Mouse (Mus musculus) MN1 (cell line): Measurements from ENCODE around the gene Pias1.

Experiments
- DNase-seq: peaks from one replicate; pipeline ENCODE4 v3.0.0-alpha.2; 2016; ENCODE audit warnings: low spot score

The Pias1 gene

DNA sequence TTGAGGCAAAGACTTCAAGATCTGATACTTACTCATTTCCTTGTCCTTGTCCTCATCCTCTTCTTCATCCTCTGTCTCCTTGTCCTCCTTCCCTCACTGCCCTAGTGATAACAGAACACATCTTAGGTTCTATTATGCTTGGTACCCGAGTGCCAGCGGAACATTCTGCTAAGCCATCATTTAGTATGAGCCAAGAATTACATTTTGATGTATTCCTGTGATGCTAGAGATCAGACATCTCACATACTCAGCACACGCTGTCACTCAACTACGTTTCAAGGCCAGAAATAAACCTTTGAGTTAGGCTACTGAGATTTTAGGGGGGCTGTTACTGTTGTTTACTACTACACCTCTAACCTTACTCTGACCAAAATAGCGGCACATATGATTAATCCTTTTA is at the start of gene Pias1:
Gene Pias1, minus strand, starts transcription at position 101 of the 400 bp plus-strand sequence.
- DNase-seq, result no peak

DNA sequence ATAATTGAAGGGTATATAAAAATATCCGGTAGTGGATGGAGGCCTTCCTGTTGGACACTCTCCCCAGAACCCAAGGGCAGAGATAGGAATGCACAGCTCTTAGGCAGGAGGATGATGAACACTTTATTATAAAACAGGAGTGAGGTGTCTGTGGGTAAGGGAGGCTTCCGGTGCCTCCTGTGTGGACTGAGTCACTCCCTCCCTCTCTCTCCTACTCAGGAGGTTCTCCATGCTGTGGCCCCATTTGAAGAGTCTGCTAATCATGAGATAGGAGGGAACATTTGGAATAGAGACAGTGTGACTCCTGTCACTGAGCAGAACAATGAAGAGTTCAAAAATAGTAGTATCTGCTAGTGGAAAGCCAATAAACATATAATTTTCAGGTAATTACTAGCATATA is 47.7 kb upstream of the Pias1 start:
- no peak for DNase-seq

DNA sequence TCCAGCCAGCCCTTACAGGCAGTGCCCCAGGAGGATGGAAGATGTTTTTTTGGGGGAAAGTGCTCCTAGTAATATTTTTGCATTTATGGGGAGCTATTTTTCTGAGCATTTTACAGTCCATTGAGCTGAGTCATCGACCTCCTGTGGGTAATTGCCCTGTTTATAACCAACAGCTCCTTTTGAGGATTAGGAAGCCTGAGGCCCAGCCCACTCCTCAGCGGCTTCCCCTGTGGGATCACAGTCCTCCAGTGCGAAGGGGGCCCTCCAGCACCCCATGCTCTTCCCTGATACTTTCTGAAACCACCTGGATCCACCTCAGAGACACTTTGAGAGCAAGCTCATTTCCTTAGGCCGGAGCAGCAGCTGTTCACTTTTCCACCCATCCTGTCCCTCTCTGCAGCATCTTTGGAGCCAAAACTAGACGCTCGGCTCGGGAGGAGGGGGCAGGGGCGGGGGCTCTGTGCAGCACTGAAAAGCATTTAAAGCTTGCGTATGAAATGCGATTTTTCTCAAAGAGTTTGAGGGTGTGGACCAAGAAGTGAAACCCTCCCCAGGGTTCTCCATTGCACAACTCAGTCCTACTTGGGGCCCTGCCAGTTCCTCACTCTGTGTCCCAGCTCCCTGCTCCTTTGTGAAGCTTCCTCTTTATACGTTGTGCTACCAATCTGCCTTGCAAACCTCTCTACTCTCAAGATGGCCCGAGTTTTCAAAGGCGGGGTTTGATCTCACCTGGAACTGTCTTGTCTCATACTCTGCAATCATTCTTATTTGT is 43.5 kb upstream of the Pias1 start:
- no peak for DNase-seq

GRCm38 (mm10) chr9:63022486-63022885 is 34.8 kb upstream of the Pias1 start:
- no peak for DNase-seq

DNA sequence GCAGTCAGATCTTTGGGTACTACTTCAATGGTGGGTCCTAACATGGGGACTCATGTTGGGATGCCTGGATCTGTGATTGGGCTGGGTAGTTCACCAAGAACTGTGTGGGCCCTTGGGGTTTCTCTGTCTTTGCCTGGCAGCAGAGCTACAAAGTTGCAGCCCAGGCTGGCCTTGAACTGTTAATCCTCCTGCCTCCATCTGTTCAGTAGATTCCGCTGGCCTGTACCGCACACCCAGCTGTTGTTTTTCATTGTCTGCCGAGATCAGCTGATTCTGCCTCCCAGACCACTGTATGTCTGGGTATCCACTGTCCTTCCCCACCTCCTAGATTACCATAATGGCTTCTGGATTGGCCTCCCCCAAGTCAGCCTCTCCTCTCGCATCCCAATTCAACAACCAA is 19.6 kb upstream of the Pias1 start:
- DNase-seq, result no peak

GRCm38 (mm10) chr9:63006081-63006820 is 18.5 kb upstream of the Pias1 start:
- no peak for DNase-seq

GRCm38 (mm10) chr9:62998561-62998960 is 10.8 kb upstream of the Pias1 start:
- no peak for DNase-seq

DNA sequence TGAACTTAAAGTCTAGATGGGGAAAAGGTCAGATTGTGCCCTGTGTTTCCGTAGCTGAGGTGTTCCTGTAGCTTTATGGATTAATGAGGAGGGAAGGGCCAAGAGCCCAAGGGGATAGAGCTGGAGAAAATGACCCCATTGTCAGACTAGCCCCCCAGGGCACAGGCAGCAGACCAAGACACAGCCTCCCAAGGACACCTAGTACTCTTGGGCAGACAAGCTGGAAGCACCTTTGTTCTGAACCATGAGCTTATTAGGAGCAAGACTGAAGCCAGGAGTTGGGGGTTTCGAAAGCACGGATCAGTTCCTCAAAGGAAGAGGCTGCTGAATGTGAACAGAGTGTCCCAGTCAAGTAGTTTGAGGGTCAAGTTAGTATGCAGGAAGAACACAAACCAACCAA is 9.9 kb upstream of the Pias1 start:
- DNase-seq, result no peak

DNA sequence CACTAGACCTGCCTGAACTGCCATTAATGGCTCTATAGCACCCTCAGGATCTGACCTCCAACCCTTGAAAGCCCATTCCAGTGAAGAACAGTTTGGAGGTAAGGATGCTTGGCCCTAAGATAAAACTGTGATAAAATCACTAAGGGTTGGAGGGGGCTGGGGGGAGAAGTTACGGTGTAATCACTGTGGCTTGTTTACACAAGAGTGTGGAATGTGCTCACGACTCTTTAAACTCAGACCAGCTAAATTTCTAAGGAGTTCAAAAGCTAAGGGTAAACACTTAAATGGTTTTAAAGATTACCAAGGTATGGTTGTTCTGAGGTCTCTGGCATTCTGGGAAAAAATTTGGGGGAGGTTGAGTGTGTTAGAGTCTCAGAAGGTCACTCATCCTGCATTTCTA is 7.5 kb upstream of the Pias1 start:
- no peak for DNase-seq

DNA sequence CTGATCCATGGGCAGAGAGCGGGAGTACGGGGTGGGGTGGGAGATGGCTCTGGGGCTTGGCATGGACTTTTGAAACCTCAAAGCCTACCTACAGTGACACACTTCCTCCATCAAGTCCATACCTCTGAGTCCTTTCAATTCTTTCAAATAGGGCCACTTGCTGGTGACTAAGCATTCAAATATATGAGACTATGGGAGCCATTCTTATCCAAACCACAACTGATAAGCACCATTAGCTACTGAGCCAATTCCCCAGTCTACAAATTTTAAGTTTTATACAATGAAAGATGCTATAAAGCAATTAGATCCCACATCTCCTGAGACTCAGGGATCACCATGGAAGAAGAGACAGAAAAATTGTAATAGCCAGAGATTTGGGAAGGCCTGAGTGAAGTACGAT is 2.4 kb upstream of the Pias1 start:
- DNase-seq, result no peak

GRCm38 (mm10) chr9:62980777-62981202 is 6.9 kb downstream of the Pias1 start:
- DNase-seq, result peak; percentile 96

DNA sequence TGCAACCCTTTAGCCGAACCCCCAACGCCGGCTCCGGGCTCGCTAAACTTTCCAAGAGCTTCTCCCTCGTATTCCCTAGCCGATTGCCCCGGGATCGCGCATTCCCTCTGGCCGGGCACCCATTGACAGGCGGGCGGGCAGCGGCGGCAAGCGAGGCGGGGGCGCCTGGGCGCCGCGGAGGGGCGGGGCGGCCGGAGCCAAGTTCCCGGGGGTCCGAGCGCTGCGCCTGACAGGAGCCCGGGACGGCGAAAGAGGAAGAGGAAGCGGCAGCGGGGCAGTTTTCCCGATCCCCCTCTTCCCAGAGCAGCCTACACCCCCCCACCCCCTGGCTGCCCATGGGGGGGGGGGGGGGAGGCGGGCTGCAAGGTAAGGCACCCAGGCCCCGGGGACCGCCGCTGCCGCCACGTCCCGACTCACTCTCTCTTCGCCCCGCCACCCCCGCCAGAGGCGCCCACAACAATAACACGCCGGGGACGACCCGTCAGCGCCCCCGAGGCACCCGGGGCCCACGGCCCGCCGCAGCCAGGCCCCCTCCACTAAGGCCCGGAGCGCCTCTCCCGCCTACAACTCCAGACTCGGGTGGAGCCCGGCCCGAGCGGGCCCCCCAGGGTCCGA is 7.5 kb downstream of the Pias1 start:
- peak; percentile 60 for DNase-seq

- no peak for DNase-seq
These were observed 8.1 kb downstream of the Pias1 start for GRCm38 (mm10) chr9:62979461-62980161.

DNA sequence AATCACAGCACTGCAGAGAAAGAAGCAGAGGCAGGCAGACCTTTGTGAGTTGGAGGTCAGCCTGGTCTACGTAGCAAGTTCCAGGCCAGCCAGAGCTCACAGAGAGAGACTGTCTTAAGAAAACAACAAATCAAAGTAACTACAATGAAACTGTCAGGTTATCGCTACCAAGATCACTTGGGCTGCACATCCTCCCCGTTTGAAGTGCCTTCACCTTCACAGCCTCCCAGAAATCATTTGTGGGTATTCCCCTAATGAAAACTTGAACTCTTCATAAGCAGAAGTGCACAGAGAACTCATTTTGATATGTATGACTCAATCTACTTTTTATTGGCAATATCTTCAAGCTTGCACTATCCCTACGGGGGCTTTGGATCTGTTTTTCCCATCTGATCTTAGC is 10.6 kb downstream of the Pias1 start:
- DNase-seq, result no peak

- DNase-seq, result no peak
These were observed 11.9 kb downstream of the Pias1 start for GRCm38 (mm10) chr9:62975830-62976229.

DNA sequence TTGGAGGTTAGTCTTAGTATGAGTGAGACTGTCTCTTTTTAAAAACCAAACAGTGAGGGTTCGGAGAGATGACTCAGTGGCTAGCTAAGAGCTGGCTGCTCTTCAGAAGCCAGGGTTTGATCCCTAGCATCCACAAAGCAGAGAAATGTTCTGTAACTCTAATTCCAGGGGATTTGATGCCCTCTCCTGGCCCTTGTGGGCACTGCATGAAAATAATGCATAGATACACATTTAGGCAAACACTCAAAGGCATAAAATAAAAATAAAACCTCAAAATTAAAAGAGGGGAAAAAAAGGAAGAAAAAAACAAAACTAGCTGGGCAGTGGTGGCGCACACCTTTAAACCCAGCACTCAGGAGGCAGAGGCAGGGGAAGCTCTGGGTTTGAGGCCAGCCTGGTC is 13.3 kb downstream of the Pias1 start:
- peak; percentile 22 for DNase-seq

DNA sequence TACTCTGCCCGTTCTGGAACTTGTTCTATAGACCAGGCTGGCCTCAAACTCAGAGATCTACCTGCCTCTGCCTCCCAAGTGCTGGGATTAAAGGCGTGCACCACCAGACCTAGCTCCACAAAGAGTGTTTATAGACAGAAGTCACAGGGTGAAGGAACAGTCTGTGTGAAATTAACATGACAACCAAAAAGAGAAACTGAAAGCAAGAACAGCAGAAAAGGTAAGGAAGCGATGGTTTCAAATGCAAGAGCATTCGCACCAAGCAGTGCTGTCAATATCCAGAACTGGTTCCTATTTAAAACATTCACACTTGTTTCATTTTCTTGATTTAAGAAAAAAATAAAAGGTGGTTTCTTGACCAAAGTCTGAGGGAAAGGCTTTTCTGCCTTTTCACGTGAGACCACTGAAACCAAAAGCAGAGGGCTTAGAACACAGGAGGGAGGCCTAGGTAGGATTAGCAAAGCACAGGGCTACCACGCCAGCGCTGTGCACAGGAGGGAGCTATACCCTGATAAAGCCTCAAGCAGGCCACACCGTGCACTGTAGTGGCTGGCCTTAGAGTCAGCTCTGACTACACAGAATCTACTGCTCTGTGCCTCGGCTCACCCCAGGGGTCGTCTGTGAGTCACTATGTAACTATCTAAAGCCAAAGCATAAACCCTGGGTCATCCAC is 15.5 kb downstream of the Pias1 start:
- no peak for DNase-seq

DNA sequence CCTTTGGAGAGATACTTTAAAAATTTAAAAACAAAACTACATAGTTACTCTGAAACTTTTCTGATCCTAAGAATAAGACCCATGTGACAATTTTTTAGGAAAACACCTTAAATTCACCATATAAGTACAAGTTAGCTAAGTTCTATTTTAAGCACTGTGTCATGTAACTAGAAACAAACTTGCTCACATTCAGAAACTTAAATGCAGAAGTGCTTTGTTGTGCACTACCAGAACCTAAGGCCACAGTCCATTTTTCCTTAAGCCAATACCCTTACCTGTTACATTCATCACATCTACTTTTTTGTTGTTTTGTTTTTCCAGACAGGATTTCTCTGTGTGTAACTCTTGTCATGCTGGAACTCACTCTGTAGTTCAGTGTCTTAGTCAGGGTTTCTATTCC is 17.4 kb downstream of the Pias1 start:
- no peak for DNase-seq

GRCm38 (mm10) chr9:62966018-62966417 is 21.7 kb downstream of the Pias1 start:
- DNase-seq, result no peak

- no peak for DNase-seq
These were observed 35.0 kb downstream of the Pias1 start for GRCm38 (mm10) chr9:62952713-62953112.

GRCm38 (mm10) chr9:62945346-62945745 is 42.4 kb downstream of the Pias1 start:
- no peak for DNase-seq

- no peak for DNase-seq
These were observed 43.7 kb downstream of the Pias1 start for GRCm38 (mm10) chr9:62944063-62944462.
